Comparison of ENCODE assay signal across 19 mouse cellular contexts in genomic region chr6:28090981-28091380, GRCm38 (mm10). TPM values are rescaled to one million over a fixed set of nuclear protein-coding genes. Genes with fewer than 3 reads are reported as not detected.
"Had no signal": no experiment of that assay in that cellular context is flagged by ENCODE, and none has a peak within 500 bp of the region (broad histone marks: within the 10 kb centered on the region; RNA-seq: fewer than 3 reads in every experiment).

No protein-coding gene starts in this region.

- H3K4me3 ChIP-seq: midbrain, embryonic 10.5 days; midbrain, embryonic 12.5 days; myocyte; neural tube, embryonic 13.5 days; neural tube, embryonic 15.5 days; stomach, embryonic 15.5 days had no signal

- H3K27ac ChIP-seq: midbrain, embryonic 10.5 days; midbrain, embryonic 12.5 days; neural tube, embryonic 13.5 days; neural tube, embryonic 15.5 days; stomach, embryonic 15.5 days; stomach, postnatal 0 days had no signal

- H3K4me1 ChIP-seq: midbrain, embryonic 10.5 days; midbrain, embryonic 12.5 days; neural tube, embryonic 13.5 days; neural tube, embryonic 15.5 days; stomach, embryonic 15.5 days had no signal

- H3K9ac ChIP-seq: lung, embryonic 14.5 days; midbrain, embryonic 12.5 days; neural tube, embryonic 13.5 days; neural tube, embryonic 15.5 days; stomach, embryonic 15.5 days had no signal

- ATAC-seq: midbrain, embryonic 16.5 days had no signal

- H3K4me2 ChIP-seq: lung, embryonic 14.5 days; midbrain, embryonic 12.5 days; neural tube, embryonic 13.5 days; neural tube, embryonic 15.5 days; stomach, embryonic 15.5 days had no signal

- DNase-seq: lung, adult 18-20 months; lung, embryonic 14.5 days; lung, postnatal 10 days; lung, postnatal 4 days; midbrain, embryonic 14.5 days; retina, postnatal 1 day; right cerebral cortex, postnatal 14 days; right cerebral cortex, postnatal 4 days; thymus, adult 18-20 months; thymus, postnatal 14 days; thymus, postnatal 36 days had no signal

- H3K9me3 ChIP-seq: midbrain, embryonic 10.5 days; midbrain, embryonic 12.5 days; neural tube, embryonic 13.5 days; neural tube, embryonic 15.5 days; stomach, embryonic 15.5 days had no signal

- H3K27me3 ChIP-seq: midbrain, embryonic 12.5 days; neural tube, embryonic 13.5 days; neural tube, embryonic 15.5 days; stomach, embryonic 15.5 days had no signal

- H3K36me3 ChIP-seq: midbrain, embryonic 10.5 days; midbrain, embryonic 12.5 days; neural tube, embryonic 13.5 days; neural tube, embryonic 15.5 days; stomach, embryonic 15.5 days had no signal

RNA-seq across cellular contexts. Expression of gene Grm8, which starts 44.0 kb away (rescaled TPM):
- polyA plus RNA-seq: lung, embryonic 14.5 days; myocyte had no signal
